Mouse (Mus musculus) neural tube, embryonic 13.5 days (tissue): ENCODE measurements around the gene Ocm. TPM values are rescaled to one million over a fixed set of nuclear protein-coding genes. Genes with fewer than 3 reads are reported as not detected.
"Not testable (repeated sequence)": the region's sequence is repeated elsewhere in the genome, so short reads cannot be mapped to it uniquely, and the experiment has no call there.

Source experiments
- ATAC-seq: fragments of 200-750 bp; cut with Nextera tagmentation; 2 replicates; pipeline ENCODE4 v1.8.0; 2017; ENCODE audit warnings: low read depth, mild to moderate bottlenecking, moderate TSS enrichment, moderate library complexity
- H3K27ac ChIP-seq: fragments of 300-500 bp; sonication (generic); replicated peaks from 2 replicates; pipeline ENCODE4 v1.5.1; 2015; ENCODE audit warnings: moderate library complexity, mild to moderate bottlenecking, inconsistent platforms
- H3K27me3 ChIP-seq: fragments of 300-500 bp; sonication (generic); 2 replicates; pipeline ENCODE4 v1.6.1; 2015; ENCODE audit warnings: mild to moderate bottlenecking, inconsistent platforms
- H3K36me3 ChIP-seq: fragments of 300-500 bp; sonication (generic); 2 replicates; pipeline ENCODE4 v1.6.1; 2015; ENCODE audit warnings: mild to moderate bottlenecking, inconsistent platforms
- H3K4me1 ChIP-seq: fragments of 300-500 bp; sonication (generic); replicated peaks from 2 replicates; pipeline ENCODE4 v1.6.1; 2015; ENCODE audit warnings: inconsistent platforms
- H3K4me2 ChIP-seq: fragments of 300-500 bp; sonication (generic); 2 replicates; pipeline ENCODE4 v1.6.1; 2015; ENCODE audit warnings: inconsistent platforms, mild to moderate bottlenecking, moderate library complexity
- H3K4me3 ChIP-seq: fragments of 300-500 bp; sonication (generic); 2 replicates; pipeline ENCODE4 v1.5.1; 2015; ENCODE audit warnings: mild to moderate bottlenecking, inconsistent platforms
- H3K9ac ChIP-seq: fragments of 300-500 bp; sonication (generic); 2 replicates; pipeline ENCODE4 v1.6.1; 2015; ENCODE audit warnings: moderate library complexity, mild to moderate bottlenecking, inconsistent platforms
- H3K9me3 ChIP-seq: fragments of 300-500 bp; sonication (generic); 2 replicates; pipeline ENCODE4 v1.6.1; 2016; ENCODE audit warnings: inconsistent platforms
- WGBS: fragments of 180-500 bp; shearing (Covaris S2); methylation state at CpG from one replicate; pipeline ENCODE4 v1.1.7; 2015; 5-methylcytosine and 5-hydroxymethylcytosine counted together
- polyA plus RNA-seq: library from polyadenylated mRNA; unstranded; fragments of >200 nt; fragmentation: Nextera tagmentation; extraction: Ambion mirVana; gene quantifications from 2 replicates; pipeline ENCODE4 v1.2.1, GENCODE M21; 2015

Ocm gene
- polyA plus RNA-seq, 1 experiment from 2014 or later: not detected

DNA sequence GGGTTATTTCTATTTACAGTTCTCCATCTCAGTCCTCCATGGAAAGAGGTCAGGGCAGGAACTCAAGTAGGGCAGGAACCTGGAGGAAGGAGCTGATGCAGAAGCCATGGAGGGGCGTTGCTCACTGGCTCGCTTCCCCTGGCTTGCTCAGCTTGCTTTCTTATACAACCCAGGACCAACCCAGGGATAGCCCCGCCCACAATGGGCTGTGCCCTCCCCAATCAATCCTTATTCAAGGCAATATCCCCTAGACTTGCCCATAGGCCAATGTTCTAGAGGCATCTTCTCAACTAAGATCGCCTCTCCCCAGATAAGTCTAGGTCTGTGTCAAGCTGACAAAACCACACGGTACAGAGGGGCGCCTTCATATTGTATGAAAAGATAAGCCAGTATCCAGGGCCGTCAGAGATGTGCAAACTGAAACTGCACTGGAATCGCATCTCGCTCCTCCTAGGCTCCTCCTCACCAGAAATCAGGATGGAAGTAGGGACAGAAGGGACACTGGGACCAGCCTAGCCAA, 12.7 kb upstream of the Ocm start:
- Histone ChIP-seq H3K4me3 (no peak overlapping the region), H3K9ac (no peak overlapping the region), H3K4me1 (no peaks in the 10 kb centered on the region), H3K9me3 (no peaks in the 10 kb centered on the region), H3K27me3 (no peaks in the 10 kb centered on the region), H3K27ac (no peak overlapping the region), H3K4me2 (no peak overlapping the region), H3K36me3 (no peaks in the 10 kb centered on the region)
- ATAC-seq: no peak
- WGBS: 76% methylated on average over 9 of the region's 9 CpGs

DNA sequence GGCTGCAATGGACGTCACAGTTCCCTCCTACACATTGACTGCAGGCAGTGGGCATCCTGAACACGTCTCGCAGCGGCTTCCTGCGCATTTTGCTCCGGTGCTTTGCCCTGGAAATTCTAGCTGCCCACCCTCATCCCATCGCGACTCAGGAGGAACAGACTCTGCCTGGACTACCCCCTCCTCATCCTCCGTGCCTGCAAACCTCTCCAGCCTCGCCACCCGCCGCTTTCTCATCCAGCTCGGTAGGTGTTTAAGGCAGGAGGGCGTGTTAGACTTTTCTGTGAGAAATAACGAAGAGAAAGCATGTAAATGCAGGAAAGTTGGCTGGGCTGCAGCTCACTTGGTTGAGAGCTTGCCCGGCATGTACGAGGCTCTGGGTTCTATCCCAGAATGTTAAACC, 10.5 kb upstream of the Ocm start:
- Histone ChIP-seq H3K4me1 (no peaks in the 10 kb centered on the region), H3K4me2 (0 out of 2 replicates have a peak overlapping the region, but pooled peaks have one; percentile 7), H3K27ac (no peak overlapping the region), H3K36me3 (no peaks in the 10 kb centered on the region), H3K9ac (no peak overlapping the region), H3K9me3 (no peaks in the 10 kb centered on the region), H3K27me3 (no peaks in the 10 kb centered on the region), H3K4me3 (no peak overlapping the region)
- no peak for ATAC-seq
- 60% methylated on average over 17 of the region's 17 CpGs for WGBS

DNA sequence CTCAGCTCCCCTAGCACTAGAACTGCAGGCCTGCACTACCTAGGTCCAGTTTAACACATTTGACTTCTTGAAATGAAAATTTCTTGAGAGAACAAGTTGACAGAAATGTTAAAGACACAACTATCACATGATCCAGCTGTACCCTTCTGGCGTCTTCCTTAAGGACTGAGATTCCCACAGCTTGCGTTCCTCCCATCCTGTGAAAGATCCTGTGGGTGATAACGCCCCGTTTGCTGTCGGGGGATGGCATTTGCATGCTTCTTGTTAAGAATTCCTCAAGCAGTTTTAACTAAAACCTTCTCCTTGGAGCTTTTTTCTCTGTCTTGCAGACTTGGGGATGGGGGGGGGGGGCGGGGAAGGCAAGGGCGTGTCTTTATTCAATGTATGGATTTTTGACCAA, 8.1 kb upstream of the Ocm start:
- no peak for ATAC-seq
- Histone ChIP-seq H3K27ac (no peak overlapping the region), H3K4me2 (no peak overlapping the region), H3K9ac (no peak overlapping the region), H3K4me3 (no peak overlapping the region), H3K9me3 (no peaks in the 10 kb centered on the region), H3K27me3 (no peaks in the 10 kb centered on the region), H3K4me1 (no peaks in the 10 kb centered on the region), H3K36me3 (no peaks in the 10 kb centered on the region)
- WGBS: 90% methylated on average over 7 of the region's 7 CpGs

DNA sequence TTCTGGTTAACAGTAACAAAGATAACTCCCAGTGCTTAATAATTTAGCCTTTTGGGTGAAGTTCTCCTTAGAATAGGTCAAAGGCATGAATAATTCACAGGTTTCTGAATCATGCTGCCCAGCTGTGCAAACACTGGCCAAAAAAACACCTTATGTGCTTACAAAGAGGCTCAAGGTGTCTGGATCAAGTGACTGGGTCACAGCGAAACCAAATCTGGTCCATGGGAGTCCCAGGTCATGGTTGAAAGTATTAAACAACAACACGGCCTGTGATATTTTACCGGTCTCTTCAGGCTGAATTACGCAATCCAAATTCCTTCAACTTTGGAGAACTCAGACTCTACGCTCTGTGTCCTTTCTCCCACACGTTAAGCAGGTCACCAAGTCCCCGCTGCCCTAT, 6.0 kb upstream of the Ocm start:
- H3K9ac ChIP-seq: no peak overlapping the region
- H3K4me1 ChIP-seq: no peaks in the 10 kb centered on the region
- no peaks in the 10 kb centered on the region for H3K36me3 ChIP-seq
- H3K27me3 ChIP-seq: no peaks in the 10 kb centered on the region
- WGBS: 92% methylated on average over 7 of the region's 7 CpGs
- H3K27ac ChIP-seq: no peak overlapping the region
- H3K4me3 ChIP-seq: no peak overlapping the region
- no peaks in the 10 kb centered on the region for H3K9me3 ChIP-seq
- no peak overlapping the region for H3K4me2 ChIP-seq
- no peak for ATAC-seq

DNA sequence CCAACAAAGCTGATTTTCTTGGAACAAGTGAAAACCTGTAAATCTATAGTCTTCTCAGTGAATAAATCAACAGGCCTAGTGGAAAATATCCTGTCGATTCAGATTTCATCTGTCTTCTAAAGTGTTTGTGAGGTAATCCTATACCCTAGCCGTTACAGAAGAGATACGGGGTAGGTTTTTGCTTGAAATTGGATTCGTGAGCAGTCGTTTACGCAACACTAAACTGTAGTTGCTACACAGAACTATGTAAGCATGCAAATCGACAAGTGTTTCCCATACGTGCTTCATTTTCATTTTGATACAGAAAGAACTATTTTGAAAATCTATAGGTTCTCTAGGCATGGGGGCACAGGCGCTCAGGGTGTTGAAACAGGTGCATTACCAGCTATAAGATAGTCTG, 10.6 kb downstream of the Ocm start:
- Histone ChIP-seq H3K9me3 (peaks cover 3% of the 10 kb centered on the region; the same call in 1 of the 2 replicates), H3K4me2 (peak overlapping the region; percentile 60; the same call in 1 of the 2 replicates), H3K27me3 (no peaks in the 10 kb centered on the region), H3K4me3 (0 out of 2 replicates have a peak overlapping the region, but pooled peaks have one; percentile 94), H3K27ac (no peak overlapping the region), H3K36me3 (peaks cover 19% of the 10 kb centered on the region), H3K4me1 (peaks cover 18% of the 10 kb centered on the region), H3K9ac (no peak overlapping the region)
- 92% methylated on average over 9 of the region's 9 CpGs for WGBS
- no peak for ATAC-seq

DNA sequence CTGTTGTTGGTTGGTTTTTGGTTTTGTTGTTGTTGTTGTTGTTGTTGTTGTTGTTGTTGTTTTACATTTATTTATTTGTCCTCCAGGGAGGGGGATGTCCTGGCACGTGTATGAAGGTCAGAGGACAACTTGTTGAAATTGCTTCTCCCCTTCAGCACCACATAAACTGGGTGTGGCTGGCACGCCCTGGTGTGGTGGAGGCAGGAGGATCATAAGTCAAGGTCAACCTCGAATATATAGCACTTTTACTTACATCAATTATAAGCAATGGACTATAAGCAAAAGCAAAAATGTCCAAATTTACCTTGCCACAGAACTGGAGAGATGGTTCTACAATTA, 11.2 kb downstream of the Ocm start:
- H3K27ac ChIP-seq: no peak overlapping the region
- peaks cover 18% of the 10 kb centered on the region for H3K4me1 ChIP-seq
- H3K4me3 ChIP-seq: peak overlapping the region; percentile 94
- 73% methylated on average over 3 of the region's 3 CpGs for WGBS
- no peak overlapping the region for H3K9ac ChIP-seq
- H3K4me2 ChIP-seq: peak overlapping the region; percentile 60
- H3K27me3 ChIP-seq: no peaks in the 10 kb centered on the region
- H3K9me3 ChIP-seq: peaks cover 3% of the 10 kb centered on the region; the same call in 1 of the 2 replicates
- H3K36me3 ChIP-seq: peaks cover 24% of the 10 kb centered on the region
- peak; percentile 45; the same call in 1 of the 2 replicates for ATAC-seq

DNA sequence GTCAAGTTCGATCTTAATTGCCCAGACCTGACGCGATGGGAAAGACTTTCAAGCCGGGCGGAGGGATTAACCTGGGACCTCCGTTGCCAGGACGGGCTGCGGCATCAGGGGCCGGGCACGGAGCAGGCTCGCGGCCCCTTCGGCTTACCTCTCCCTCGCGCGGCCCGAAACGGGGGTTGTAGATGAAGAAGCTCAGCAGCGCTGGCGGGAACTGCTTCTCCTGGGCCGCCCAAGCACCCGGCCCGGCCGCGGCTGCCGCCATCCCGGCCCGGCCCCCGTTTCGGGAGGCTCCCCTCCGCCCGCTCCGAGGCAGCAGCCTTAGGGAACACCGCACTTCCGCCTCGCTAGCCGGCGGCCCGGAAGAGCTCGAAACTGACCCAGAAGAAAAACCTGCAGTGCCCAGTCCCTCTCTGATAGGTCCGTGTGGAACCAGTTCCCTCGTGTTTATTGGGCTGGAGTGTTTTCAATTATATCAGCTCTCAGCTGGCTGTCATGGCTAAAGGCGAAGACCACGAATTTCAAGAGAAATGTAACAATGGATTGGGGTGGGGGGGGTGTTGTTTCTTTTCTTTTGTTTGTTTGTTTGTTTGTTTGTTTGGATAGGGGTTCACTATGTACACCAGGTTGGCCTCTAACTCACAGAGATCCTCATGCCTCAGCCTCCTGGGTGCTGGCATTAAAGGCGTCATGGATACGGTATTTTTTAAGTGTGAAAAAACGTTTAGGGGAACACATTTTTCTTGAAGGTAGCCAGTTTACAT, 11.7 kb downstream of the Ocm start, which contains the start of gene Ccz1:
TSS of gene Ccz1 (minus strand) at position 327 of the 761 bp plus-strand sequence.
- Histone ChIP-seq H3K36me3 (peaks cover 28% of the 10 kb centered on the region), H3K4me2 (peak within 1 kb of the TSS; percentile 60), H3K9ac (peak within 1 kb of the TSS; percentile 85), H3K9me3 (peaks cover 3% of the 10 kb centered on the region; the same call in 1 of the 2 replicates), H3K27me3 (no peaks in the 10 kb centered on the region), H3K27ac (peak within 1 kb of the TSS; percentile 88), H3K4me1 (peaks cover 18% of the 10 kb centered on the region), H3K4me3 (peak within 1 kb of the TSS; percentile 94)
- WGBS: 2% methylated on average over 47 of the region's 47 CpGs
- peak; percentile 99 for ATAC-seq

DNA sequence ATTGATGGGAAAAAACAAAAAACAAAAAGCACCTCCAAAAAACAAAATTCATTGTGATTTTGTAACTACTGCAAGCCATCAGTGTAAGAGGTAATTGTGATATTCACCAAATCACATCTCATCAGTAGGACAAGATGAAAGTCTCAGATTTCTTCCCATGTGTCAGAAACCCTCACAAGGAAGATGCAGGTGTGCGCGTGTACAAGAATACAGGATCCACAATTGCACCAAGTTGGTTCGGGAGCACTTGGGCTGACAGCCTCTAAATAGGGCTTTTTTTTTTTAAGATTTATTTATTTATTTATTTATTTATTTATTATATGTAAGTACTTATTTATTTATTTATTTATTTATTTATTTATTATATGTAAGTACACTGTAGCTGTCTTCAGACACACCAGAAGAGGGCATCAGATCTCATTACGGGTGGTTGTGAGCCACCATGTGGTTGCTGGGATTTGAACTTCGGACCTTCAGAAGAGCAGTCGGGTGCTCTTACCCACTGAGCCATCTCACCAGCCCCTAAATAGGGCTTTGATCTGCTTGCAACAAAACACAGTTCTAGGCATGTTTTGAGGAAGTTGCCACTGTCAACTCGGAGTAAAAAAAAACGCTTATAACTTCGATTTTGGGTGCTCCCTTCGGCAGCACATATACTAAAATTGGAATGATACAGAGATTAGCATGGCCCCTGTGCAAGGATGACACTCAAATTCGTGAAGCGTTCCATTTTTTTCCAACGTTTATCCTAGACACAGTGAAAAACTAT, 12.9 kb downstream of the Ocm start:
- Histone ChIP-seq H3K9ac (peak overlapping the region; percentile 85), H3K4me1 (peaks cover 18% of the 10 kb centered on the region), H3K36me3 (peaks cover 40% of the 10 kb centered on the region), H3K4me3 (peak overlapping the region; percentile 94), H3K4me2 (peak overlapping the region; percentile 60)
- not testable (repeated sequence) for H3K27me3 ChIP-seq, H3K9me3 ChIP-seq, H3K27ac ChIP-seq, ATAC-seq
- 66% methylated on average over 13 of the region's 13 CpGs for WGBS

DNA sequence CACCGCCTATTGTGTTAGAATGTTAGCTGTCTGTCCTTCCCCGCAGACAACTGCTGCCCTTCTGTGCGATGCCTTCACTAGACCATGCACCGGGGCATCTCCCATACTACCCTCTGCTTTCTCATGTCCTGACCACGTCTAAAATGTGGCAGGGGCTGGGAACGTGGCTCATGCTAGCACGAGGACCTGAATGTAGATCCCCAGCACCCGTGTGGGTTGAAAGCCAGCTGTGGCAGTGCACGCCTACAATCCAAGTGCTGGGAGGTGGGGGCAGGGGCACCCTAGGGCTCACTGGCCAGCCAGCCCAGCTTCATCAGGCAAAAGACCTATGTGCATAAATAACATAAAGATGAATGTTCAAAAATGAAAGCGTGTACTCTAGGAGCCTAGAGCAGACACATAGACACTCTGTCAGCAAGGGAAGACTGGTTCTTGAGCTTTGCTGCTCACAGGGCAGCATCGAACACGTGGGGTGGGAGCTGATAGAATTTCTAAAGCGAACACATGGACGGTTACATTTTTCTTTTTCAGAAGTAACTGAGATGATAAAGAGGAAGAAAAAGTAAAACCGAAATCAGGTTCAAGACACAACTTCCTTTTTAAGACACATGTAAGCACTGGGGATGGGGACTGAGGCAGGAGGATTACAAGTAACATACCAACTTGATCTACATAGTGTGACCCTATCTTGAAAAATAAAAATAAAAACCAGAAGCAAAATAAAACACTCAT, 23.8 kb downstream of the Ocm start:
- H3K27me3 ChIP-seq: no peaks in the 10 kb centered on the region
- no peak overlapping the region for H3K27ac ChIP-seq
- H3K9me3 ChIP-seq: no peaks in the 10 kb centered on the region
- 93% methylated on average over 15 of the region's 15 CpGs for WGBS
- no peak for ATAC-seq
- no peaks in the 10 kb centered on the region for H3K4me1 ChIP-seq
- H3K4me2 ChIP-seq: no peak overlapping the region
- H3K4me3 ChIP-seq: no peak overlapping the region
- H3K36me3 ChIP-seq: peaks cover 93% of the 10 kb centered on the region
- no peak overlapping the region for H3K9ac ChIP-seq

DNA sequence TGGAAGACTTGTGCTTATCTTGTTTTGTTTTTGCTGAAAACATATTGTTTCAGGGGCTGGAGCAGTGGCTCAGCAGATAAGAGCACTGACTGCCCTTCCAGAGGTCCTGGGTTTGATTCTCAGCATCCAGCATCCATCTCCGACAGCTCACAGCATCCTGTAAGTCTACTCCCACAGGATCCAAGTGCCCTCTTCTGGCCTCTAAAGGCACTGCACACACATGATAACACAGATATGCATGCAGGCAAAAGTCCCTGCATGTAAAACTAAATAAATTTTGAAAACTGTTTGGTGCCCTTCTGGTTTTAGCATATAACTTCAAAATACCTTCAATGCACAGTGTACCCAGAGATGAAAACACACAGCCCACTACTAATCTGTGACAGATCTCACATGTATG, 27.1 kb downstream of the Ocm start:
- Histone ChIP-seq H3K36me3 (peaks cover 99% of the 10 kb centered on the region), H3K4me2 (no peak overlapping the region), H3K9me3 (no peaks in the 10 kb centered on the region), H3K9ac (no peak overlapping the region), H3K27ac (no peak overlapping the region), H3K27me3 (no peaks in the 10 kb centered on the region), H3K4me3 (no peak overlapping the region), H3K4me1 (no peaks in the 10 kb centered on the region)
- ATAC-seq: no peak
- WGBS: 86% methylated on average over 1 of the region's 1 CpGs

DNA sequence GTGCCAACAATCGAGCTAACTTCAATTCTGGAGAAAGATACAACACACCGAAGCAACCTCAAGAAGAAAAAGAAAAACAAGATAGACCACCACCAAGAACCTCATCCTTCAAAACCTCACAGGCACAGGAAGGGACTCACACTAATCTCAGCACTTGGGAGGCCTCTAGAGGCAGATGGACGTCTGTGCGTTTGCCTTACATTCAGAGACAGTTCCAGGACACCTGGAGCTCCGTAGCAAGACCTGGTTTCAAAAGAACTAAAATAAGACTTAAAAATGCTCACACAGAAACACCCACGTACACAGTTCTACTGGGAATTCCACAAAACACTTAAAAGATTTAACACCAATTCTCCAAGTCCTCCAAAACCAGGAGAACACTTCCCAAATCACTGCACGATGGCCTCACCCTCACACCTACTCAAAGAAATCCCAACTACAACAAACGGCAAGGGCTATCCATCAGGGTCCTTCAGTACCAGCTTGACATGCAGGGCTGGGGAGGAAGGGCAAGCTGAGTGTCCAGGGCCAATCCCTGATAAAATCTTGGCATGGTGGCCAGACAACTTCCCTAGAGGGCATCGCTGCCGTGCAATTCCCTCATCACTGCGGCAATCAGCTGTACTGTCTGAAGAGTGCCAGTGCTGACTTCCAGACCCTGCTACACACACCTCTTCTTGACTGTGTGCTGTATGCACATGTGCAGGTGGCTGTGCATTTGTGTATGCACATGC, 31.7 kb downstream of the Ocm start:
- H3K4me2 ChIP-seq: no peak overlapping the region
- H3K9ac ChIP-seq: no peak overlapping the region
- WGBS: 69% methylated on average over 11 of the region's 11 CpGs
- H3K4me1 ChIP-seq: peaks cover 4% of the 10 kb centered on the region; the same call in 1 of the 2 replicates
- H3K36me3 ChIP-seq: peaks cover 100% of the 10 kb centered on the region
- H3K4me3 ChIP-seq: no peak overlapping the region
- no peak overlapping the region for H3K27ac ChIP-seq
- no peak for ATAC-seq
- H3K9me3 ChIP-seq: no peaks in the 10 kb centered on the region
- no peaks in the 10 kb centered on the region for H3K27me3 ChIP-seq
